Mouse (Mus musculus) mouse embryonic stem cell (cell line): ENCODE measurements around the gene Psme3.

Experiments used
- in situ Hi-C, 2 experiments: fragments of 300-500 bp; cut with MboI; formaldehyde crosslinking; loops; 1 replicate in 1 of 2; 3 replicates in 1 of 2; pipeline ENCODE4 v1.14.3; 2019 to 2020; ENCODE audit warnings: low sequenced_read_pairs in 2 of 2, low pct_unique_long_range_greater_than_20kb in 1 of 2, mixed read lengths in 1 of 2; ENCODE audit not compliant: unreplicated experiment in 1 of 2

Gene Psme3

GRCm38 (mm10) chr11:101338123-101338760 is 22.2 kb downstream of the Psme3 start:
- in situ Hi-C loops, result loop anchor here in 1 of 2 experiments (5.0 kb wide), 1 partner anchor 59 kb away; no protein-coding TSS in a partner anchor

GRCm38 (mm10) chr11:101347083-101347775 is 31.2 kb downstream of the Psme3 start:
- in situ Hi-C loops, result no loop called here

GRCm38 (mm10) chr11:101348774-101349173 is 32.8 kb downstream of the Psme3 start:
- in situ Hi-C loops, result no loop called here

- in situ Hi-C loops, result no loop called here
Measured at GRCm38 (mm10) chr11:101349216-101349615, 33.2 kb downstream of the Psme3 start.

GRCm38 (mm10) chr11:101351100-101351720 is 35.2 kb downstream of the Psme3 start:
- in situ Hi-C loops, result no loop called here

GRCm38 (mm10) chr11:101351721-101352111 is 35.7 kb downstream of the Psme3 start:
- in situ Hi-C loops, result no loop called here

GRCm38 (mm10) chr11:101353436-101353835 is 37.4 kb downstream of the Psme3 start:
- in situ Hi-C loops, result no loop called here

GRCm38 (mm10) chr11:101354438-101355010 is 38.5 kb downstream of the Psme3 start:
- in situ Hi-C loops, result no loop called here

GRCm38 (mm10) chr11:101355916-101356315 is 39.9 kb downstream of the Psme3 start:
- in situ Hi-C loops, result no loop called here

GRCm38 (mm10) chr11:101357505-101358182 is 41.6 kb downstream of the Psme3 start:
- in situ Hi-C loops, result no loop called here

GRCm38 (mm10) chr11:101359776-101360175 is 43.8 kb downstream of the Psme3 start:
- in situ Hi-C loops, result no loop called here

- in situ Hi-C loops, result no loop called here
Measured at GRCm38 (mm10) chr11:101360651-101361113, 44.7 kb downstream of the Psme3 start.

- in situ Hi-C loops, result no loop called here
Measured at GRCm38 (mm10) chr11:101364531-101364931, 48.5 kb downstream of the Psme3 start.

GRCm38 (mm10) chr11:101367326-101367935 is 51.4 kb downstream of the Psme3 start, which contains the start of gene G6pc:
Gene G6pc, plus strand, starts transcription at chr11:101367561.
- in situ Hi-C loops, result no loop called here

GRCm38 (mm10) chr11:101370141-101370540 is 54.1 kb downstream of the Psme3 start:
- in situ Hi-C loops, result no loop called here
